Mouse (Mus musculus): Measurements from ENCODE around the gene Pxylp1. TPM values are rescaled to one million over a fixed set of nuclear protein-coding genes. Genes with fewer than 3 reads are reported as not detected.

Gene Pxylp1
- total RNA-seq, 2 experiments from 2014 or later = 33.6 to 37.4 TPM

GRCm38 (mm10) chr9:96828071-96828470 is 64.4 kb downstream of the Pxylp1 start:
- no peak for ATAC-seq (ENCODE audit: poor library complexity, severe bottlenecking)

DNA sequence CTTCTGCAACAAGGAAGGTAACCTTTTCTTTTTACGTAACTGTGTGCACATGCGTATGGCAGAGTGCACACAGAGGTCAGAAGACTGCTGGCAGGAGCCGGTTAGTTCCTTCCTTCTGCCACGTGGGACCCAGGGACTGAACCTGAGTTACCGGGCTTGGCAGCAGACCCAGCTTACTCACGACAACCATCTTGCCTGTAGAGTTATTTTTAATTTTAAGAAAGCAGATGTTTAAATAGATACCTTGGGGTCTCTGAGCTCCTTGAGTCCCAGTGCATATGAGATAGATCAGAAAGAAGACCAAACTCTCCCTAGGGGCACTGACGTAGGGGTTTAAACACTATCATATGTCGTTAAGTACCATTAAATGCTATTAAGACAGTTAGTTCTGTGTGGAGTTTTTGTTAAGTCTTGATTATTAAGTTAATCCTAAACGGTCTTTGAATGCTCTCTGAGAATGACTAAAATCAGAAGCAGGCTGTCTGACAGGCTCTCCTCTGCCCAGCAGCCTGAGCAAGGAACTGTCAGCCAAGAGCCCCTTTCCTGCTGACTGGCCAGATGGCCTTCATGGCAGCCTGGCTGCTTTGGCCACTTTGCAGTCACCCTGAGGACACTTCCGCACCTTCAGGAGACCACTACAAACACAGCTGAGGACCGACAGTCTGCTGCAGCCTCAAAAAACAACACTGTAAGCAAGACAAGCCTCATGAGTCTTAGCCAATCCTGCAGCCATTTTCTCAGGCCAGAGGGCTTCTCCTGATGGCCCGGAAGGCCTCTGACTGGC is 65.3 kb downstream of the Pxylp1 start:
- no peak for ATAC-seq (ENCODE audit: poor library complexity, severe bottlenecking)

DNA sequence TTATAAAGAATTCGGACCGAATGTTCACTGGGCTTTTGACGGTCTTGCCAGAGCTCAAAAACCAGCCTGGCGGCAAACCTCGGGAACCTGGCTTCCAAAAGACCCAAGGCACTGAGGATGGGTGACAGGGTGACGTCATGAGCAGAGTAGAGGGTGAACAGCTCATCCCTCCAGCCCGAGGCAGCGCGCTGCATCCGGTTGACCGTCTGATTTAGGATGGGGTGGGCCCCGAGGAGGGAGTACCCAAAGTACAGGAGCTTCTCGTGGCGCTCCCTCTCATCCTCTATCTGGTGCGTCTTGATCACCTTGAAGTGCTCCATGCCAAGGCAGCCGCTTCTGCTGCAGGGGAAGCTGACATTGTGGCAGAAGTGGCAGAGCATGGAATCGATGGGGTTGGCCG is 67.6 kb downstream of the Pxylp1 start:
- no peak for ATAC-seq (ENCODE audit: poor library complexity, severe bottlenecking)

DNA sequence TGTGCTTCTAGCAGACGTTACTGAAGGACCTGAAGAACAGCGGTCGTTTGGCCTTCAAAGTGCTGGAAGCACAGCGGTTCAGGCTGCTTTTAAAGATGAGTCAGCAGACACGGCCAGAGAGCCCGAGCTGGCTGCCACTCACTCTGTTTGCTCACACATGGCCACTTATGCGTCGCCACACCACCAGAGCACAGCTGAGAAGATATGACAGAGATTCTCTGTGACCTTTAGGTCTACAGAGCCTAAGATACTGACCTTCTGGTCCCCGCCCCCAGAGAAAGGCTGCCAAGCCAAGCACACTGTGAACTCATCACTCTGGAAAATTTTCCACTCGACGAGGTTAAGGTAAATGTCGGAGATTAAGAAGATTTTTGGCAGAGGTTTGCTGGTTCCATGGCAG is 68.4 kb downstream of the Pxylp1 start:
- no peak for ATAC-seq (ENCODE audit: poor library complexity, severe bottlenecking)

DNA sequence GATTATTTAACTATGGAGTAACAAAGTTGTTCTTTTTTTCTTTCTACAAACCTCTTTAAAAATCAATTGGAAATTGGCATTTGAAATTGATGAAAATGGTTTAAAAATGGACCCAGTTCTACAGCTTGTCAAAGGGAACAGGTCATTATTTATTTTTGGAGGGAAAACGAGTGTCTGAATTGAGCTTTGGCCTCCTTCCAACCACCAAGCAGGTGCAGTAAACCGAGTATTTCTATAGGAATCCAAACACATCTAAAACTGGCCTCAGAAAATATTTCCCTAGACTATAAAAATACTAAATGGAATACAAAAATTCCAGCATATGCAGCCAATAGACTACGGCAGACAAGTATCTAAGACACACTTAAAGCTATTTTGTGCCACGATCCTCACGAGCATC is 68.9 kb downstream of the Pxylp1 start:
- no peak for ATAC-seq (ENCODE audit: poor library complexity, severe bottlenecking)

GRCm38 (mm10) chr9:96823005-96823404 is 69.5 kb downstream of the Pxylp1 start:
- ATAC-seq (ENCODE audit: poor library complexity, severe bottlenecking) = no peak

- peak; percentile 27; the same call in 1 of the 2 replicates for ATAC-seq (ENCODE audit: poor library complexity, severe bottlenecking)
Measured at GRCm38 (mm10) chr9:96818822-96819481, 73.5 kb downstream of the Pxylp1 start.

GRCm38 (mm10) chr9:96818128-96818821 is 74.2 kb downstream of the Pxylp1 start:
- ATAC-seq (ENCODE audit: poor library complexity, severe bottlenecking) = peak; percentile 93

DNA sequence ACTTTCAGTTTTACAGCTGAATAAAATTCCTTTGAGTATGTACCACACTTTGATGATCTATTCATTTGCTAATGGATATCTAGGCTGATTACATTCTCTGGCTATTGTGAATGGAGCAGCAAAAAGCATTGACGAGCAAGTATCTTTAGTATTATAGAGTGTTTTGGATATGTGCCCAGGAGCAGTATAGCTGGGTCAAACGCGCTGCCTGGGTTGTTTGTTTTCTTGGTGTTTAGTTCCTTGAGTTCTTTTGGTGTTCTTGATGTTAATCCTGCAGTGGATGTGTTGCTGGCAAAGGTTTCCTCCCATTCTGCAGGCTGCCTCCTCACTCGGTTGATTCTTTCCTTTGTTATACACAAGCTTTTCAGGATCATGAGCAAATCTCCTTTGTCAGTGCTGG is 80.5 kb downstream of the Pxylp1 start:
- ATAC-seq (ENCODE audit: poor library complexity, severe bottlenecking) = no peak

GRCm38 (mm10) chr9:96800131-96800825 is 92.2 kb downstream of the Pxylp1 start:
- no peak for ATAC-seq (ENCODE audit: poor library complexity, severe bottlenecking)

DNA sequence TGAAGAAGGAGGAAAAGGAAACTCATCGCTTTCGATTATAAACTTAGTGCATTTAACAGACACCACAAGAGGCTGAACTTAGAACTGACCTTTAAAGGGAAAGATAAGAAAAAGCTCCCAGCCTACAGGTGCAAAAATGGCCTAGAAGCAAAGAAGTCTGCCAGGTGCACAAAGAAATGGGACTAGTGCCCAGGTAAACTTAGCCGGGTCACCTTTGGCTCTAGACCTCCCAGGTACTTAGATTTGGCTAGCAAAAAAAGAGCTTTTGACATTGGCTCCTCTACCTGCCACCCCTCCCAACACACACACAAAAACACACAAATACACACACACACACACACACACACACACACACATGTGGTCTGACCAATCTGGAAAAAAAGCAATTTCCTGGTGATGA is 95.2 kb downstream of the Pxylp1 start:
- ATAC-seq (ENCODE audit: poor library complexity, severe bottlenecking) = no peak

- ATAC-seq (ENCODE audit: poor library complexity, severe bottlenecking) = peak; percentile 63
Measured at GRCm38 (mm10) chr9:96795399-96795928, 97.0 kb downstream of the Pxylp1 start.

GRCm38 (mm10) chr9:96794601-96795000 is 97.9 kb downstream of the Pxylp1 start:
- no peak for ATAC-seq (ENCODE audit: poor library complexity, severe bottlenecking)

DNA sequence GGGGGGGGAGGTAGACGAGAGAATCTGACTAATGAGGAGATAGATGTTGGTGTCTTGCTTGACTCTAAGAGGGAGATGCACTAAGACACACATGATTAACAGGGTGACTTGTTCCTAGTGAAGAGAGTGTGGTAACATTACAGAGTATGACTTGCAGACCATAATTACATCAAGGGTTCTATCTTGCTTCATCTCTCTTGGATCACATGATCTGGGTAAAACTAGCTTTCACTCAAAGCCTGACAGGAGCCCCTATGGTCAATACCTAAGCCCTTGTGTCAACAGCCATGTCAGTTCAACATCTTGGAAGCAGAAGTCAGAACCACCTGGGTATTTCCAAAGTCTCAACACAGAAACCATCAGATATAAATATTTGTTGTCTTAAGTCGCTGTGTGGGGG is 99.9 kb downstream of the Pxylp1 start:
- 0 out of 2 replicates have a peak, but pooled peaks have one; percentile 27 for ATAC-seq (ENCODE audit: poor library complexity, severe bottlenecking)

DNA sequence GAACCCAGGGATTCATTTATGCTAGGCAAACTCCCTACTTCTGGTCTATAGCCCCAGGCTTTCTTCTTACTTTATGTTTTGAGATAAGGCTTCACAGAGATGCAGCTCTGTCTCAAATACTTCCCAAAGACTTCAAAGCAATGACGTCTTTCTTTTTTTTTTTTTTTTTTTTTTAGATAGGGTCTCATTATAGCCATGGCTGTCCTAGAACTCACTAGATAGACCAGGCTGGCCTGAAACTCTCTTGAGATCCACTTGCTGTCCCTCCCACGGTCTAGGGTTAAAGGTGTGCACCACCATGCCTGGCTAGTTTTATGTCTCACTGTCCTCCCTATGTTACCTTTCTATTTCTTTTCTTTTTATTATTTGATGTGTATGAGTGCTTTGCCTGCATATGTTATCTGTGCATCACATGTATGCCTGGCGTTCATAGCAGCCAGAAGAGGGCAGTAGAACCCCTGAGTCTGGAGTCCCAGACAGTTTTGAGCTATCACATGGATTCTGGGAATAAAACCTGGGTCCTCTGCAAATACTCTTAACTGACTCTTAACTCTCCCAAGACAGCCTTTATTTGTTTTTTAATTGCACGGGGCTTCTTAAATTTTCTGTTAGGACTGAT is 102.0 kb downstream of the Pxylp1 start:
- no peak for ATAC-seq (ENCODE audit: poor library complexity, severe bottlenecking)

DNA sequence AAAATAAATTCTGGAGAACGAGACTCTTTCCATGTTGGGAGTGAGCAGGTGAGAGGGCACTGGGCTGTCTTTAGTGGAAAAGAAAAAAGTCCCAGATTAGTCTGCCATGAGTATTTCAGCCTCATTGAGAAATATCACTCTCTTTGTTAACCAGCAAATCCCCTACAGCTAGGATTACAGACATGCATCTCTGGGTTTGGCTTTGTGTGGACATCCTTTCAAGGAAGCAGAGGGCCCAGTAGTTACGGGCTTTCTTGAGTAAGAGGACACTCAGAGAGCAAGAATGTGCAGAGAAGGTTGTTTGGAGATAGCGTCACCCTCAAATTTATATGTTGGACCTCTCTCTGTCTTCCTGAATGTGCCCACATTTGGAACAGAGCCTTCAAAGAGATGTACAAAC is 102.6 kb downstream of the Pxylp1 start:
- no peak for ATAC-seq (ENCODE audit: poor library complexity, severe bottlenecking)

GRCm38 (mm10) chr9:96787797-96788196 is 104.7 kb downstream of the Pxylp1 start:
- peak; percentile 31; the same call in 1 of the 2 replicates for ATAC-seq (ENCODE audit: poor library complexity, severe bottlenecking)

DNA sequence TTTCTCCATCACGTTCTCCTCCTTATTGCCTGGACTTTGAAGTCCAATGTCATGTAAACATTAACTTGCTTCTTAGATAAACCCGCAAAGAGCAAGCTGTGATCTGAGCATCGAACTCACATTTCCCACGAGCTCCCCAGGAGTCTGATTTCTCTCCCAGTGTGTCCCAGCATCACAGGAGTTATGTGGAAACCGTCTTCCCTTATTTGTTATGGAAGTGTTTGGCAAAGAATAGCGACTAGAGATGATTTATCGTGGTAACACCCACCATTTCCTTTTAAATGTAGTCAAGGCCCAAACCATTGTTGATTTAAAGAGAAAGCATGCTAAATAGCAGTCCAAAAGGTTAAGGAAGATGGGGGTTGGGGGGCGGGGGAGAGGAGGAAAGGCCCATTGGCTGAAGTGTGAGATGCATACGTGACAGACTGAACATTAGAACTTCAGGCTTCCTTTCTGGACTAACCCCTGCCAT is 106.6 kb downstream of the Pxylp1 start:
- ATAC-seq (ENCODE audit: poor library complexity, severe bottlenecking) = no peak

DNA sequence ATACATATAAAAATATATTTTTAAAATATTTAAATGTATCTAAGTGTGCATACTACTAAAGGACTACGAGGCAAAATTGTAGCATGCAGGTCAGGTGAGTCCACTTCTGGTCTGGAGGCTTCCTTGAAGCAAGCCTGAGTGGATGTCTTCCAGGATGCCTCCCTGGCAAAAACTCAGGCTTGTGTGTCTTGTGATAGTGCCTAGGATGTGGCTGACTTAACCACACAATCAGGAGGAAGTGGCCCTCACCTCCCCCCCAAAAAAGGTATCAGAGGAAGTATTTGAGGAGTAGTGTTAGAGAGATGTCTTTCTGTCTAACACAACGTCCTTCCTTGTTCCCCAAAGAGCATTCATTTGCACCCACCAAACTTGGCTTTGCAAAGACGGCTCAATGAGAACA is 107.3 kb downstream of the Pxylp1 start:
- ATAC-seq (ENCODE audit: poor library complexity, severe bottlenecking) = peak; percentile 51

DNA sequence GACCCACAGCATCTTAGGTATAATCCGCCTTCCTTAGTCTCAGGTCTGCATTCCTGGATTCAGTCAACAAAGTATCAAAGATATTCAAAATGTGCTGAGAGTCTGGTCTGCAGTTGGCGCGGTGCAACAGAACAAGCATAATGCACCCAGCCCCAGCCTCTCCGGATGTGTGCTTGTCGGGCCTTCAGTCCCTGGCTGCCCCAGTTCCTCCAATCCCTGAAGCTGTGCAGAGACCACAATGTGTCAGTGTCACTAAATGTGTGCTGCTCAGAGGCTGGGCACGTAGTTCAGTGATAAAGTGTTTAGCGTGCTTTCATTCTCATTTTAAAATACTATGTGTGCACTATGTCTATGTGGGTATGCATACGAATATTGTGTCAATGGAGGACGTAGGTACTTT is 108.8 kb downstream of the Pxylp1 start:
- peak; percentile 61; the same call in 1 of the 2 replicates for ATAC-seq (ENCODE audit: poor library complexity, severe bottlenecking)
